Mouse (Mus musculus) limb, embryonic 11.5 days (tissue): Measurements from ENCODE around the gene Dnajb2. TPM values are rescaled to one million over a fixed set of nuclear protein-coding genes. Genes with fewer than 3 reads are reported as not detected.
A peak's percentile ranks its signal among the peaks of the same experiment; 100 is the strongest.

ENCODE experiments used
- ATAC-seq: fragments of 200-750 bp; cut with Nextera tagmentation; 2 replicates; pipeline ENCODE4 v1.8.0; 2017; ENCODE audit warnings: low read depth; ENCODE audit not compliant: insufficient number of reproducible peaks, low FRiP score, low TSS enrichment
- DNase-seq: peaks from one replicate; pipeline ENCODE4 v3.0.0-alpha.2; 2015; ENCODE audit warnings: low spot score
- H3K27ac ChIP-seq: fragments of 300-500 bp; sonication (generic); replicated peaks from 2 replicates; pipeline ENCODE4 v1.5.1; 2014; ENCODE audit warnings: low read depth, mild to moderate bottlenecking, low read length
- H3K27me3 ChIP-seq: fragments of 300-500 bp; sonication (generic); 2 replicates; pipeline ENCODE4 v1.6.1; 2014; ENCODE audit warnings: mild to moderate bottlenecking, low read length, mixed read lengths; ENCODE audit not compliant: control insufficient read depth, insufficient read depth
- H3K36me3 ChIP-seq: fragments of 300-500 bp; sonication (generic); 2 replicates; pipeline ENCODE4 v1.6.1; 2014; ENCODE audit warnings: mild to moderate bottlenecking, low read length, moderate library complexity, mixed read lengths; ENCODE audit not compliant: control insufficient read depth, insufficient read depth
- H3K4me1 ChIP-seq: fragments of 300-500 bp; sonication (generic); 2 replicates; pipeline ENCODE4 v1.6.1; 2014; ENCODE audit warnings: low read length, mixed read lengths; ENCODE audit not compliant: control insufficient read depth, insufficient read depth
- H3K4me2 ChIP-seq: fragments of 300-500 bp; sonication (generic); 2 replicates; pipeline ENCODE4 v1.6.1; 2014; ENCODE audit warnings: low read depth, mild to moderate bottlenecking, moderate library complexity; ENCODE audit not compliant: severe bottlenecking
- H3K4me3 ChIP-seq: fragments of 300-500 bp; sonication (generic); 2 replicates; pipeline ENCODE4 v1.5.1; 2014; ENCODE audit warnings: low read depth, low read length
- H3K9ac ChIP-seq: fragments of 300-500 bp; sonication (generic); 2 replicates; pipeline ENCODE4 v1.6.1; 2014; ENCODE audit warnings: mild to moderate bottlenecking, low read length
- H3K9me3 ChIP-seq: fragments of 300-500 bp; sonication (generic); 2 replicates; pipeline ENCODE4 v1.6.1; 2016; ENCODE audit warnings: low read length; ENCODE audit not compliant: control insufficient read depth
- WGBS: fragments of 180-500 bp; shearing (Covaris S2); extraction: QIAGEN DNeasy Blood & Tissue Kit; methylation state at CpG from one replicate; pipeline ENCODE4 v1.1.7; 2014; 5-methylcytosine and 5-hydroxymethylcytosine counted together
- polyA plus RNA-seq: library from polyadenylated mRNA; unstranded; fragments of >200 nt; fragmentation: Nextera tagmentation; extraction: Ambion mirVana; gene quantifications from 2 replicates; pipeline ENCODE4 v1.2.1, GENCODE M21; 2014

The Dnajb2 gene
- polyA plus RNA-seq, 1 experiment from 2014 or later, result 17.6 TPM

GRCm38 (mm10) chr1:75208967-75209678 lies 27.1 kb upstream of the Dnajb2 start:
- no peak overlapping the region for H3K27ac ChIP-seq
- peak overlapping the region; percentile 31 for H3K4me3 ChIP-seq
- H3K27me3 ChIP-seq, result no peaks in the 10 kb centered on the region
- peaks cover 9% of the 10 kb centered on the region for H3K4me1 ChIP-seq
- ATAC-seq, result no peak
- H3K36me3 ChIP-seq, result no peaks in the 10 kb centered on the region; the same call in 1 of the 2 replicates
- no peaks in the 10 kb centered on the region for H3K9me3 ChIP-seq
- H3K4me2 ChIP-seq, result peak overlapping the region; percentile 56
- DNase-seq, result peak; percentile 47
- 15% methylated on average over 34 of the region's 34 CpGs for WGBS
- peak overlapping the region; percentile 55 for H3K9ac ChIP-seq

DNA sequence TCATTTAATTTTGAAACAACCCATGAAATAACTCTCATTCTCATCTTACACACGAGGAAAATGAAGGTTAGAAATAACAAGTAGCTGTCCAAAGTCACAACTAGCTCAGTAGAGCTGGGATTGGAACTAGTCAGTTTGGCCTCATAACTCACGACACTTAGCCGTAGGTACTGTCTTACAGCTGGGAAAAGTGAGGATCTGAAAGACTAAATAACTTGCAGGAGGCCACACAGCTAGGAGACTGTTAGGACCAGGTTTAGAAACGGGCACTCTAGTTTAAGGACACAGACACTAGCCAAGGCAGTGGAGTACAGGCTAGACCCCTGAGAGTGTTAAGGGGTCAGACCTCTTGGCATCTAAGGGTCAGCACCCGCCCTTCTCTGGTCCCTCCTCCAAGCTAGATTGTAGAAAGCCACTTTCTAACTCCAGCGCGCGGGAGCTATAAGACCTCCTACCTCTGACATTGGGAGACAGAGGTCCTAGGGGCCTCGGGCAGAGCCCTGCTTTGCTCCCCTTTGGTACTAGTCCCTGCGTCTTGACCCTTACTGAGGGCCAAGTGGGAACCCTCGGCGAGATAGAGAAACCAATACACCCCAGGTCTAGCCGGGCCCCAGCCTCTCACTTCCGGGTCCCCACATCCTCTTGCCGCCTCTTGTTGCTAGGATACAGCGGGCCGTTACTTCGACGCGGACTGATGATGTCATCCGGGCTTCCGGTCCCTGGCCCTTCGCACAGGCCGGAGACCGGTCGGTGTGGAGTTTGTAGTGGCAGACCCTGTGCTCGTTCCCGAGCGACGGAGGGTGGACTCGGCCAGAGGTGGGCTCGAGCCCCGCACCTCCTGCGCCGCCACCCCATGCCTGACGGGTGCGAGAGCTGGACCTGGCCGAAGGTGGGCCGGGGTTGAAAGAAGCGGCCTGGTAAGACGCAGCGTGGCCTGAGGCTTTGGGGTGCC lies 25.8 kb upstream of the Dnajb2 start, which contains the start of the genes Glb1l and Stk16:
Gene Glb1l (minus strand): TSS at position 678 of the 952 bp plus-strand sequence.
Gene Stk16 (plus strand): TSS at position 703 of the 952 bp plus-strand sequence.
- ATAC-seq (peak; percentile 90), DNase-seq (peak; percentile 99)
- H3K4me1 ChIP-seq, result peaks cover 9% of the 10 kb centered on the region
- H3K4me3 ChIP-seq, result peak within 1 kb of the TSS; percentile 79
- no peaks in the 10 kb centered on the region for H3K27me3 ChIP-seq
- no peaks in the 10 kb centered on the region for H3K9me3 ChIP-seq
- 5% methylated on average over 42 of the region's 42 CpGs for WGBS
- peaks cover 3% of the 10 kb centered on the region; the same call in 1 of the 2 replicates for H3K36me3 ChIP-seq
- no peak within 1 kb of the TSS for H3K27ac ChIP-seq
- H3K9ac ChIP-seq, result peak within 1 kb of the TSS; percentile 80
- H3K4me2 ChIP-seq, result peak within 1 kb of the TSS; percentile 78

DNA sequence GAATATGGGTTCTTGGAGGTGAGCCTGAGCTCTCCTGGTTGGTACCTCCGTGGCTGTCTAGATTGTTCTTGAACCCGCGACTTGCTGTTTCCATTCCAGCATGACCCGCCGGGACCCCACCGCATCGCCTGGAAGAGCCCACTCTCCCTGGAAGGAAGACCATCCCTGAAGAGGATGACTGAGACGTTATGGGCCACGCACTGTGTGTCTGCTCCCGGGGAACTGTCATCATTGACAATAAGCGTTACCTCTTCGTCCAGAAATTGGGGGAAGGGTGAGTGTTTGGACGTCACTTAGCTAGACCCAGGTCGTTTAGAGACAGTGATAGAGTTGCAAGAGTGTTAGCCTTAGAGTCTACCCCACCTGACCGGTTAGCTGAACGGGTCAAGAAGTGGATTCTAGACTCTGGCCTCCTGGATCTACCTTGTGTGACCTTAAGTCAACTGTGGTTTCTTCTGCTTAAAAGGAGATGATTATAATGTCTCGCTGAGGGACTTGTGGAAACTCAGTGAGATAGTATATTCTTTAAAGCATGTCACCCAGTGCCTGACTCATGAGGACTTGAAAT lies 25.0 kb upstream of the Dnajb2 start:
- no peaks in the 10 kb centered on the region for H3K9me3 ChIP-seq
- peak overlapping the region; percentile 79 for H3K4me3 ChIP-seq
- 13% methylated on average over 17 of the region's 17 CpGs for WGBS
- ATAC-seq, result no peak
- H3K27me3 ChIP-seq, result no peaks in the 10 kb centered on the region
- peak overlapping the region; percentile 80 for H3K9ac ChIP-seq
- DNase-seq, result no peak
- H3K4me2 ChIP-seq, result peak overlapping the region; percentile 78
- no peak overlapping the region for H3K27ac ChIP-seq
- peaks cover 9% of the 10 kb centered on the region for H3K4me1 ChIP-seq
- H3K36me3 ChIP-seq, result peaks cover 5% of the 10 kb centered on the region; the same call in 1 of the 2 replicates

DNA sequence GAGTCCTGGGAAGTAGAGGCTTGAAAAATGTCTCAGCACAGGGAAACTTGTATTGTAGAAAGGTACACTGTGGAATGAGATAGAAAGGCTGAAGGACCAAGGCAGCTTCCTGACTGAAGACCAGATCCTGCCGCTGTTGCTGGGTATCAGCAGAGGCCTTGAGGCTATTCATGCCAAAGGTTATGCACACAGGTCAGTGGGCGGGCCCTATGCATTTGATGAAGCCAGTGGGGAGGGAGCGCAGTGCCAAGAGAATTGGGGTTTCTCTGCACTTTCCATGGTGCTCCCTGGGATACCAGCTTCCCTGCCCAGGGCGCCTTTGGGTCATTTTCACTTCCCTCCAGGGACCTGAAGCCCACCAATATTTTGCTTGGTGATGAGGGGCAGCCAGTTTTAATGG lies 23.7 kb upstream of the Dnajb2 start:
- no peak overlapping the region for H3K4me3 ChIP-seq
- no peak for ATAC-seq
- WGBS, result 88% methylated on average over 4 of the region's 4 CpGs

GRCm38 (mm10) chr1:75213096-75213495 lies 23.1 kb upstream of the Dnajb2 start:
- WGBS, result 87% methylated on average over 7 of the region's 7 CpGs
- Histone ChIP-seq H3K9me3 (no peaks in the 10 kb centered on the region), H3K27ac (no peak overlapping the region), H3K4me2 (no peak overlapping the region), H3K36me3 (peaks cover 5% of the 10 kb centered on the region; the same call in 1 of the 2 replicates), H3K4me3 (no peak overlapping the region), H3K4me1 (peaks cover 11% of the 10 kb centered on the region), H3K9ac (no peak overlapping the region), H3K27me3 (peaks cover 10% of the 10 kb centered on the region)
- no peak for ATAC-seq
- no peak for DNase-seq

More for the DNA sequence above, 23.7 kb upstream of the Dnajb2 start:
- Histone ChIP-seq H3K27me3 (peaks cover 5% of the 10 kb centered on the region), H3K4me2 (no peak overlapping the region), H3K9ac (no peak overlapping the region), H3K27ac (no peak overlapping the region), H3K4me1 (peaks cover 9% of the 10 kb centered on the region), H3K36me3 (peaks cover 5% of the 10 kb centered on the region; the same call in 1 of the 2 replicates), H3K9me3 (no peaks in the 10 kb centered on the region)
- no peak for DNase-seq

DNA sequence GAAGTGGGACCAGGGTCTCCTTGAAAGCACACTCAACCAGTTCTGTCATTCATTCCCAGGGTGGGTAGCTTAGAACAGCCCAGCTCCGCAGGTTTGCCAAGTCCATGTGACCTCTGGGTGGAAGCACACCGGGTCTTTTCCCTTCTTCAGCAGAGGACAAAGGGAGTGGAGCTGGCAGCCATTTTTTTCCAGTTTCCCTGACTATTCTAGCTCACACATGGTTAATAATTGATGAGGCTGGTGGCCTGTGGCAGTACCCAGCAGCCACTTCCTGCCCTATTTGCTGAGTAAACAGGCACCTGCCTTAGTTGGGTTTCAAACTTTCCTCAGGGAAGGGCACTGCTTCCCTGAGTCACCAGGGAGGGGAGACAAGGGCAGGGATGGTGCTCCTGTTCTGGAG lies 21.8 kb upstream of the Dnajb2 start:
- ATAC-seq, result no peak
- Histone ChIP-seq H3K36me3 (peaks cover 5% of the 10 kb centered on the region; the same call in 1 of the 2 replicates), H3K9me3 (no peaks in the 10 kb centered on the region), H3K4me2 (no peak overlapping the region), H3K9ac (no peak overlapping the region), H3K27me3 (peaks cover 24% of the 10 kb centered on the region), H3K4me3 (no peak overlapping the region), H3K27ac (no peak overlapping the region), H3K4me1 (peaks cover 22% of the 10 kb centered on the region)
- 89% methylated on average over 2 of the region's 2 CpGs for WGBS
- no peak for DNase-seq

GRCm38 (mm10) chr1:75214886-75215285 lies 21.3 kb upstream of the Dnajb2 start:
- Histone ChIP-seq H3K4me1 (peaks cover 24% of the 10 kb centered on the region), H3K27ac (no peak overlapping the region), H3K27me3 (peaks cover 28% of the 10 kb centered on the region), H3K36me3 (peaks cover 5% of the 10 kb centered on the region; the same call in 1 of the 2 replicates), H3K4me3 (no peak overlapping the region), H3K9me3 (no peaks in the 10 kb centered on the region), H3K9ac (no peak overlapping the region), H3K4me2 (no peak overlapping the region)
- 77% methylated on average over 5 of the region's 5 CpGs for WGBS
- DNase-seq, result no peak
- no peak for ATAC-seq

- H3K36me3 ChIP-seq, result peaks cover 5% of the 10 kb centered on the region; the same call in 1 of the 2 replicates
- no peak overlapping the region for H3K27ac ChIP-seq
- H3K4me3 ChIP-seq, result no peak overlapping the region
- DNase-seq (no peak), ATAC-seq (no peak)
- peaks cover 37% of the 10 kb centered on the region for H3K27me3 ChIP-seq
- WGBS, result 90% methylated on average over 9 of the region's 9 CpGs
- no peaks in the 10 kb centered on the region for H3K9me3 ChIP-seq
- H3K9ac ChIP-seq, result no peak overlapping the region
- peaks cover 19% of the 10 kb centered on the region for H3K4me1 ChIP-seq
- no peak overlapping the region for H3K4me2 ChIP-seq
These were observed 20.4 kb upstream of the Dnajb2 start for GRCm38 (mm10) chr1:75215785-75216184.
